Mouse (Mus musculus) cerebellum, adult 2 months (tissue): ENCODE data around the gene Smarcc1.

Source experiments
- CTCF ChIP-seq: fragments of 200-500 bp; IDR thresholded peaks from 2 replicates; pipeline ENCODE4 v1.5.1; 2011; ENCODE audit warnings: low read depth, mild to moderate bottlenecking, control low read depth, low read length, moderate library complexity, borderline replicate concordance; ENCODE audit not compliant: insufficient read depth
- POLR2A ChIP-seq: fragments of 200-500 bp; IDR thresholded peaks from 2 replicates; pipeline ENCODE4 v1.6.1; 2011; ENCODE audit warnings: low read length, control low read depth, borderline replicate concordance; ENCODE audit not compliant: insufficient read depth

- TF ChIP-seq CTCF (no peak), POLR2A (no peak)
Measured at GRCm38 (mm10) chr9:110205526-110206404, 88.3 kb downstream of the Smarcc1 start.
